Mouse (Mus musculus) liver (tissue): Measurements from ENCODE around the gene Cinp.
"Not testable (repeated sequence)": the region's sequence is repeated elsewhere in the genome, so short reads cannot be mapped to it uniquely, and the experiment has no call there.

Experiments used
- DNase-seq: peaks from one replicate; pipeline ENCODE4 v3.0.0-alpha.2; 2020; ENCODE audit warnings: mixed read lengths

Cinp gene

GRCm38 (mm10) chr12:110858681-110859080 lies 30.3 kb downstream of the Cinp start:
- not testable (repeated sequence) for DNase-seq

GRCm38 (mm10) chr12:110857196-110857595 lies 31.7 kb downstream of the Cinp start:
- no peak for DNase-seq

- DNase-seq, result no peak
These were observed 33.9 kb downstream of the Cinp start for GRCm38 (mm10) chr12:110854786-110855737.

- DNase-seq, result no peak
These were observed 37.0 kb downstream of the Cinp start for GRCm38 (mm10) chr12:110851923-110852322.

GRCm38 (mm10) chr12:110851414-110851813 lies 37.5 kb downstream of the Cinp start:
- DNase-seq, result peak; percentile 66

- DNase-seq, result no peak
These were observed 38.1 kb downstream of the Cinp start for GRCm38 (mm10) chr12:110850929-110851256.

- DNase-seq, result peak; percentile 84
These were observed 38.7 kb downstream of the Cinp start, which contains the start of gene Zfp839 for GRCm38 (mm10) chr12:110850010-110850928. Zfp839 (plus strand) TSS chr12:110850253.

- DNase-seq, result no peak
These were observed 42.7 kb downstream of the Cinp start for GRCm38 (mm10) chr12:110846191-110846765.

- DNase-seq, result peak; percentile 97
These were observed 43.6 kb downstream of the Cinp start for GRCm38 (mm10) chr12:110845131-110845880.

GRCm38 (mm10) chr12:110844227-110845130 lies 44.5 kb downstream of the Cinp start:
- DNase-seq, result peak; percentile 44

- DNase-seq, result peak; percentile 86
These were observed 45.5 kb downstream of the Cinp start for GRCm38 (mm10) chr12:110843194-110844048.

GRCm38 (mm10) chr12:110841731-110842493 lies 47.0 kb downstream of the Cinp start:
- DNase-seq, result no peak

GRCm38 (mm10) chr12:110840348-110841198 lies 48.4 kb downstream of the Cinp start, which contains the start of gene Mok:
Mok (minus strand) TSS chr12:110840939.
- DNase-seq, result peak; percentile 95

- no peak for DNase-seq
These were observed 51.1 kb downstream of the Cinp start for GRCm38 (mm10) chr12:110837850-110838249.

GRCm38 (mm10) chr12:110837192-110837841 lies 51.6 kb downstream of the Cinp start:
- DNase-seq, result no peak

- DNase-seq, result no peak
These were observed 52.2 kb downstream of the Cinp start for GRCm38 (mm10) chr12:110836729-110837128.

GRCm38 (mm10) chr12:110835182-110835581 lies 53.8 kb downstream of the Cinp start:
- no peak for DNase-seq
